Mouse (Mus musculus): ENCODE data around the gene Srgap1.

DNA sequence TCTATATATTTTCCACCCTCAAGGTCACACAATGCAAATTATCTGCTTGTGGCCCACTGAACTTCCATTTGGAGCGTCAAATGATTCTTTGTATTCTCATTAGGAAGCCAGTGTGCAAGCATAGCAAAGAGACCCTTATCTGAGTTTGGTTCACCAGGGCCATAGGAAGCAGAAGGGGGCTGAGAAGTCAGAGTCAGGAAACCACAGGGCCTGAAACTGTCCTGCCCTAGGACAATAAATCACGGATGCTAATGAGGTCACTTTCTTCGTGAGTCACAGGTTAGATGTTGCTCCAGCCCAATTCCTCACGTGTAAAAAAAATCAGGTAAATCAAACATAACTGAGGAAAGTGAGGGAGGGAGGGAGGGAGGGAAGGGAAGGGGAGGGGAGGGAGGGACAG lies 85.1 kb downstream of the Srgap1 start:
- TF ChIP-seq FLI1 (IDR thresholded peaks at IDR 0.05; ENCODE audit: low read length): no peak
- TF ChIP-seq GATA1 (IDR thresholded peaks at IDR 0.05; ENCODE audit: borderline replicate concordance, low read length): no peak
